Mouse (Mus musculus) Patski (cell line): Measurements from ENCODE around the gene Plpp1. TPM values are rescaled to one million over a fixed set of nuclear protein-coding genes. Genes with fewer than 3 reads are reported as not detected.

Experiments used
- ATAC-seq: fragments of 100-300 bp; one replicate; pipeline ENCODE4 v1.8.0; 2021
- CTCF ChIA-PET: fragments of 350-600 bp; sonication (Branson Sonifier 250); formaldehyde crosslinking; loops from one replicate; lab custom pipeline; 2022; ENCODE audit warnings: inconsistent platforms; lab: Charles Lee
- POLR2A ChIA-PET: fragments of 350-600 bp; sonication (Branson Sonifier 250); formaldehyde crosslinking; loops from one replicate; lab custom pipeline; 2022; ENCODE audit warnings: antibody characterized with exemption, inconsistent platforms; lab: Charles Lee
- DNase-seq: peaks from one replicate; pipeline ENCODE4 v3.0.0-alpha.2; 2011; ENCODE audit warnings: low read depth, low spot score
- H3K27me3 ChIP-seq: fragments of 371-371 bp; one replicate; pipeline ENCODE4 v1.5.1; 2021
- CTCF ChIP-seq: fragments of 100-300 bp; IDR thresholded peaks from one replicate; pipeline ENCODE4 v1.5.1; 2021
- in situ Hi-C: fragments of 300-500 bp; cut with MboI; formaldehyde crosslinking; loops from 3 replicates; pipeline ENCODE4 v1.11.1; 2018; ENCODE audit warnings: low pct_unique_long_range_greater_than_20kb, mixed read lengths
- polyA plus RNA-seq: library from polyadenylated mRNA; unstranded; gene quantifications from one replicate; pipeline ENCODE4 v1.2.3, GENCODE M21; 2021

The Plpp1 gene
- polyA plus RNA-seq, 1 experiment from 2014 or later, result 27.3 TPM

- no peaks in the 10 kb centered on the region for H3K27me3 ChIP-seq
- no peak for ATAC-seq
- no peak for TF ChIP-seq CTCF
- POLR2A ChIA-PET, result interaction anchor here (0.6 kb wide), 1 partner anchor 43 kb away, joined by 3 read pairs; no protein-coding TSS in a partner anchor
- no peak for DNase-seq
- in situ Hi-C loops, result no loop called here
- CTCF ChIA-PET, result interaction anchor here (1.1 kb wide), 1 partner anchor 10 kb away, joined by 3 read pairs; no protein-coding TSS in a partner anchor
These were observed 60.3 kb downstream of the Plpp1 start for GRCm38 (mm10) chr13:112860911-112861310.

- no peak for TF ChIP-seq CTCF
- CTCF ChIA-PET, result interaction anchor here (1.0 kb wide), 1 partner anchor 60 kb away, joined by 3 read pairs; no protein-coding TSS in a partner anchor
- peak; percentile 75 for ATAC-seq
- in situ Hi-C loops, result no loop called here
- H3K27me3 ChIP-seq, result no peaks in the 10 kb centered on the region
- peak; percentile 15 for DNase-seq
- POLR2A ChIA-PET, result interaction anchor here (0.6 kb wide), 1 partner anchor 44 kb away, joined by 3 read pairs; no protein-coding TSS in a partner anchor
These were observed 61.3 kb downstream of the Plpp1 start for GRCm38 (mm10) chr13:112861825-112862306.

GRCm38 (mm10) chr13:112862342-112862741 is 61.8 kb downstream of the Plpp1 start:
- H3K27me3 ChIP-seq, result no peaks in the 10 kb centered on the region
- in situ Hi-C loops, result no loop called here
- CTCF ChIA-PET, result interaction anchor here (1.0 kb wide), 1 partner anchor 61 kb away, joined by 3 read pairs; no protein-coding TSS in a partner anchor
- POLR2A ChIA-PET, result no interaction called here
- ATAC-seq (no peak), DNase-seq (no peak)
- no peak for TF ChIP-seq CTCF

GRCm38 (mm10) chr13:112862978-112863677 is 62.5 kb downstream of the Plpp1 start:
- no peak for DNase-seq
- ChIA-PET POLR2A (no interaction called here), CTCF (interaction anchor here (1.0 to 1.9 kb wide), 2 partner anchors 9 to 62 kb away, joined by 3 to 6 read pairs; no protein-coding TSS in a partner anchor)
- no peak for ATAC-seq
- TF ChIP-seq CTCF, result no peak
- H3K27me3 ChIP-seq, result no peaks in the 10 kb centered on the region
- in situ Hi-C loops, result no loop called here

- in situ Hi-C loops, result no loop called here
- ChIA-PET POLR2A (no interaction called here), CTCF (interaction anchor here (3.4 kb wide), 1 partner anchor 193 kb away, joined by 14 read pairs; no protein-coding TSS in a partner anchor)
- ATAC-seq, result no peak
- H3K27me3 ChIP-seq, result no peaks in the 10 kb centered on the region
- no peak for TF ChIP-seq CTCF
- no peak for DNase-seq
These were observed 66.2 kb downstream of the Plpp1 start for GRCm38 (mm10) chr13:112866782-112867181.

GRCm38 (mm10) chr13:112867381-112867780 is 66.8 kb downstream of the Plpp1 start:
- CTCF ChIA-PET, result interaction anchor here (3.4 kb wide), 1 partner anchor 193 kb away, joined by 14 read pairs; no protein-coding TSS in a partner anchor
- no peak for TF ChIP-seq CTCF
- DNase-seq (no peak), ATAC-seq (no peak)
- in situ Hi-C loops, result no loop called here
- H3K27me3 ChIP-seq, result no peaks in the 10 kb centered on the region
- POLR2A ChIA-PET, result no interaction called here

- TF ChIP-seq CTCF, result no peak
- ATAC-seq (no peak), DNase-seq (no peak)
- H3K27me3 ChIP-seq, result no peaks in the 10 kb centered on the region
- POLR2A ChIA-PET, result no interaction called here
- in situ Hi-C loops, result no loop called here
- CTCF ChIA-PET, result no interaction called here
These were observed 69.6 kb downstream of the Plpp1 start for GRCm38 (mm10) chr13:112870039-112870690.

GRCm38 (mm10) chr13:112871500-112872266 is 71.1 kb downstream of the Plpp1 start:
- TF ChIP-seq CTCF, result no peak
- POLR2A ChIA-PET, result interaction anchor here (0.6 to 1.1 kb wide), 2 partner anchors 13 to 59 kb away, joined by 3 read pairs; no protein-coding TSS in a partner anchor
- in situ Hi-C loops, result no loop called here
- DNase-seq (no peak), ATAC-seq (no peak)
- no peaks in the 10 kb centered on the region for H3K27me3 ChIP-seq
- CTCF ChIA-PET, result no interaction called here

GRCm38 (mm10) chr13:112887234-112887633 is 86.6 kb downstream of the Plpp1 start:
- no peak for TF ChIP-seq CTCF
- CTCF ChIA-PET, result no interaction called here
- POLR2A ChIA-PET, result no interaction called here
- no peak for DNase-seq
- ATAC-seq, result no peak
- no peaks in the 10 kb centered on the region for H3K27me3 ChIP-seq
- in situ Hi-C loops, result loop anchor here (25.0 kb wide), 1 partner anchor 600 kb away; the partner anchor contains the start of gene Ankrd55

GRCm38 (mm10) chr13:112902176-112902575 is 101.6 kb downstream of the Plpp1 start:
- in situ Hi-C loops, result no loop called here
- H3K27me3 ChIP-seq, result no peaks in the 10 kb centered on the region
- ChIA-PET CTCF (no interaction called here), POLR2A (no interaction called here)
- TF ChIP-seq CTCF, result no peak
- ATAC-seq (no peak), DNase-seq (no peak)
